ENCODE assay signal across 8 mouse cellular contexts in the genomic region with DNA sequence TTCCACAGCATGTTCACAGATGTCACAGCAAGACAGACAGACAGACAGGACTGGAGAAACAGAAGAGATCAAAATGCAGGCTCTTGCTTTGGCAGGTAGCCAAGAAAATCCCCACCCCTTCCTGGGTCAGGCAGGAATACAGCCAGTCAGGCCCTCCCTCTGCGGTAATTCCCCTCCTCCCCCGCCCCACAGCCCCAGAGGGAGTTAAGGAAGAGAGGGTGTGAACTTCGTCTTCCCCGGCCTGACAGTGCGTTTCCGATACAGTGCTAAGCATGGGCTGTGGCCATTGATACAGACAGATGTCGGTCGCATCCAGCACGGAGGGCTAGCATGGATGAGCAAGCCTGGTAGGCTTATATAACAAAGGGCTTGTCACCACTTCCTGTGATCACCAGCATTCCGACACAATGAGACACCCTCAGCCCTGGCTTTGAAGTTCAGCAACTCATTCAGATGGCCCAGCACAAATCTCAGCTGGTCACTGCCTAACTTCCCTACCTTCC. TPM values are rescaled to one million over a fixed set of nuclear protein-coding genes. Genes with fewer than 3 reads are reported as not detected.
DNase-seq lines count a peak whose midpoint lies in the region; ATAC-seq lines count a peak whose summit lies in the region.

No protein-coding gene starts in this region.

- ATAC-seq in embryonic facial prominence, embryonic 11.5 days (replicated peaks; ENCODE audit: insufficient number of reproducible peaks, low FRiP score, low TSS enrichment, low read depth): 0 out of 2 replicates have a peak, but pooled peaks have one; percentile 58
- peak; percentile 80 for ATAC-seq in megakaryocyte-erythroid progenitor cell, adult 5-6 weeks (replicated peaks; ENCODE audit: low FRiP score, low TSS enrichment, poor library complexity, severe bottlenecking)

- H3K4me2 ChIP-seq in embryonic facial prominence, embryonic 11.5 days (ENCODE audit: low read depth, low read length): peak overlapping the region; percentile 17; the same call in 1 of the 2 replicates

- intact Hi-C loops in heart, postnatal 25 days (cut with DNase I): no loop called here

- H3K4me3 ChIP-seq in embryonic facial prominence, embryonic 11.5 days (ENCODE audit: low read depth, low read length): no peak overlapping the region

- no peak overlapping the region for H3K27ac ChIP-seq in embryonic facial prominence, embryonic 11.5 days (replicated peaks; ENCODE audit: low read depth, low read length)

- peaks cover 20% of the 10 kb centered on the region for H3K4me1 ChIP-seq in embryonic facial prominence, embryonic 11.5 days (ENCODE audit: control insufficient read depth, insufficient read depth, low read length)

- H3K27me3 ChIP-seq in embryonic facial prominence, embryonic 11.5 days (ENCODE audit: control insufficient read depth, insufficient read depth, low read length): no peaks in the 10 kb centered on the region

- WGBS in embryonic facial prominence, embryonic 11.5 days: 2% methylated on average over 9 of the region's 10 CpGs

- no peaks in the 10 kb centered on the region for H3K36me3 ChIP-seq in embryonic facial prominence, embryonic 11.5 days (replicated peaks; ENCODE audit: control insufficient read depth, insufficient read depth, low read depth, low read length)

- no peak overlapping the region for H3K9ac ChIP-seq in embryonic facial prominence, embryonic 11.5 days (replicated peaks; ENCODE audit: low read length)

- no peaks in the 10 kb centered on the region for H3K9me3 ChIP-seq in embryonic facial prominence, embryonic 11.5 days (replicated peaks; ENCODE audit: control insufficient read depth, low read length)

- DNase-seq in testis, postnatal 10 days (ENCODE audit: low spot score): peak; percentile 67
- no peak for DNase-seq in testis, postnatal 14 days (ENCODE audit: low spot score)
- peak; percentile 57 for DNase-seq in embryonic facial prominence, embryonic 11.5 days (ENCODE audit: low spot score)
- peak; percentile 50 for DNase-seq in heart, postnatal 25 days (ENCODE audit: low spot score)
- DNase-seq in kidney, postnatal 4 days: peak; percentile 79 to 87
- peak; percentile 25 for DNase-seq in thymus, postnatal 14 days
- no peak for DNase-seq in cerebellum, adult 8-10 months

RNA-seq across cellular contexts. Expression of a gene that starts 18.4 kb away (rescaled TPM):
- 5.8 and 7.5 TPM in 2 replicates for polyA plus RNA-seq in embryonic facial prominence, embryonic 11.5 days (2014; fragmentation: Nextera tagmentation; extraction: Ambion mirVana)
- 10 to 100 TPM; 34.9 to 37.7 TPM for total RNA-seq in heart, postnatal 25 days (2021)
- total RNA-seq in megakaryocyte-erythroid progenitor cell, adult 5-6 weeks (2014; fragmentation: Nextera tagmentation): 3.3 and 7.8 TPM in 2 replicates
- total RNA-seq in megakaryocyte-erythroid progenitor cell, adult 5-6 weeks (2017): 0.50 and 8.9 TPM in 2 replicates

Comparison
In these comparisons a context has a peak if more than half of its experiments do, and no peak if none do; other contexts are left out.
1. DNase-seq: peak in testis, postnatal 10 days (single experiment), embryonic facial prominence, embryonic 11.5 days (single experiment), heart, postnatal 25 days (single experiment), kidney, postnatal 4 days (2 of 2) and thymus, postnatal 14 days (single experiment); none in testis, postnatal 14 days (single experiment) and cerebellum, adult 8-10 months (single experiment).